Mouse (Mus musculus): ENCODE data around the gene Ccdc63.

DNA sequence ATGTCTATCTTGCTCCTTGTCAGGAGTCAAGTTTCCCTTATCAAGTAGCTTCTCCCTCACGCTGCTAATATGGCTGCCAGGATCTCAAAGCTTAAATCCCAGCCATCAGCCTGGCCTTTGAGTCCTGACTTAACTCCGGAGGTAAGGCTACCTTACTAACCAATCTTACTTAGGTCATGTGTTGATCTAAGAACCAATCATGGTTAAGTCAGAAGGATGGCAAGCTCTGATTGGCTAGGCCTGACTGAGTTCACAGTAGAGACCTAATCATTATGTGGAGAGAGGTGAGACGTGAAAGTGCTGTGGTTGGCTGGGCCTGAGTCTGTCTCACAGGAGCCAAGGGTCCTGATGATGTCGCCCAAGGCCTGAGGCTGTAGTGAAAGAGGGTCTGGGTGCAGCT, 68.6 kb downstream of the Ccdc63 start:
- TF ChIP-seq CTCF (IDR thresholded peaks at IDR 0.05; ENCODE audit: insufficient read depth, low read depth, low read length) (no peak), POLR2A (IDR thresholded peaks at IDR 0.05; ENCODE audit: insufficient read depth, low read depth, low read length) (no peak)

All from olfactory bulb, adult 2 months (tissue).